8 mouse cellular contexts compared by ENCODE assay signal in genomic region chr3:20155476-20155875, GRCm38 (mm10). TPM values are rescaled to one million over a fixed set of nuclear protein-coding genes. Genes with fewer than 3 reads are reported as not detected.
DNase-seq lines count a peak whose midpoint lies in the region; ATAC-seq lines count a peak whose summit lies in the region.

No protein-coding gene starts in this region.

- DNase-seq in heart, adult 9 months (ENCODE audit: low spot score in 2 of 2) = no peak
- no peak for DNase-seq in thymus, postnatal 0 days (ENCODE audit: low spot score)
- no peak for DNase-seq in kidney, postnatal 4 days
- no peak for DNase-seq in thymus, adult 18-20 months

- ATAC-seq in heart, embryonic 16.5 days (replicated peaks; ENCODE audit: extremely low read depth, insufficient read depth, low FRiP score) = no peak
- ATAC-seq in embryonic facial prominence, embryonic 12.5 days (ENCODE audit: insufficient number of reproducible peaks, insufficient read depth, low FRiP score, low TSS enrichment) = no peak
- no peak for ATAC-seq in intestine, embryonic 16.5 days
- no peak for ATAC-seq in midbrain, embryonic 15.5 days (replicated peaks)

- H3K4me1 ChIP-seq in heart, embryonic 16.5 days (ENCODE audit: control insufficient read depth, insufficient read depth, low read length) = peaks cover 5% of the 10 kb centered on the region; the same call in 1 of the 2 replicates
- H3K4me1 ChIP-seq in embryonic facial prominence, embryonic 12.5 days = no peaks in the 10 kb centered on the region
- peaks cover 3% of the 10 kb centered on the region; the same call in 1 of the 2 replicates for H3K4me1 ChIP-seq in intestine, embryonic 16.5 days (ENCODE audit: control insufficient read depth, insufficient read depth, low read length)
- 0 out of 2 replicates have a peak, but pooled peaks cover 7% of the 10 kb centered on the region for H3K4me1 ChIP-seq in midbrain, embryonic 15.5 days

- H3K36me3 ChIP-seq in heart, embryonic 16.5 days (ENCODE audit: control insufficient read depth, insufficient read depth) = no peaks in the 10 kb centered on the region
- no peaks in the 10 kb centered on the region for H3K36me3 ChIP-seq in embryonic facial prominence, embryonic 12.5 days
- no peaks in the 10 kb centered on the region for H3K36me3 ChIP-seq in intestine, embryonic 16.5 days (ENCODE audit: control insufficient read depth, insufficient read depth, low read length)
- no peaks in the 10 kb centered on the region for H3K36me3 ChIP-seq in midbrain, embryonic 15.5 days (replicated peaks)

- H3K4me3 ChIP-seq in heart, embryonic 16.5 days (ENCODE audit: low read length) = peak overlapping the region; percentile 84
- no peak overlapping the region; the same call in 1 of the 2 replicates for H3K4me3 ChIP-seq in embryonic facial prominence, embryonic 12.5 days
- H3K4me3 ChIP-seq in intestine, embryonic 16.5 days (ENCODE audit: low read length) = peak overlapping the region; percentile 87
- H3K4me3 ChIP-seq in midbrain, embryonic 15.5 days = peak overlapping the region; percentile 81

- WGBS in heart, embryonic 16.5 days = 67% methylated on average over 6 of the region's 6 CpGs
- WGBS in embryonic facial prominence, embryonic 12.5 days = 86% methylated on average over 6 of the region's 6 CpGs
- 82% methylated on average over 6 of the region's 6 CpGs for WGBS in intestine, embryonic 16.5 days
- WGBS in midbrain, embryonic 15.5 days = 84% methylated on average over 6 of the region's 6 CpGs

- peak overlapping the region; percentile 95 for H3K27ac ChIP-seq in heart, embryonic 16.5 days (ENCODE audit: low read length)
- H3K27ac ChIP-seq in embryonic facial prominence, embryonic 12.5 days = no peak overlapping the region
- H3K27ac ChIP-seq in intestine, embryonic 16.5 days (ENCODE audit: low read length) = no peak overlapping the region
- H3K27ac ChIP-seq in midbrain, embryonic 15.5 days = no peak overlapping the region

- H3K4me2 ChIP-seq in heart, embryonic 16.5 days (ENCODE audit: low read depth, low read length) = peak overlapping the region; percentile 80
- peak overlapping the region; percentile 89 for H3K4me2 ChIP-seq in embryonic facial prominence, embryonic 12.5 days (replicated peaks)
- peak overlapping the region; percentile 88; the same call in 1 of the 2 replicates for H3K4me2 ChIP-seq in intestine, embryonic 16.5 days (ENCODE audit: low read depth, low read length)
- H3K4me2 ChIP-seq in midbrain, embryonic 15.5 days = peak overlapping the region; percentile 96

- H3K27me3 ChIP-seq in heart, embryonic 16.5 days (ENCODE audit: control insufficient read depth, insufficient read depth, low read length) = no peaks in the 10 kb centered on the region
- H3K27me3 ChIP-seq in embryonic facial prominence, embryonic 12.5 days = no peaks in the 10 kb centered on the region
- H3K27me3 ChIP-seq in intestine, embryonic 16.5 days (replicated peaks; ENCODE audit: control insufficient read depth, insufficient read depth, low read length) = no peaks in the 10 kb centered on the region
- H3K27me3 ChIP-seq in midbrain, embryonic 15.5 days (replicated peaks) = no peaks in the 10 kb centered on the region

- H3K9ac ChIP-seq in heart, embryonic 16.5 days (ENCODE audit: low read length) = peak overlapping the region; percentile 96
- no peak overlapping the region for H3K9ac ChIP-seq in embryonic facial prominence, embryonic 12.5 days
- H3K9ac ChIP-seq in intestine, embryonic 16.5 days (ENCODE audit: low read depth, low read length) = no peak overlapping the region
- H3K9ac ChIP-seq in midbrain, embryonic 15.5 days = no peak overlapping the region

- peaks cover 9% of the 10 kb centered on the region for H3K9me3 ChIP-seq in heart, embryonic 16.5 days (replicated peaks; ENCODE audit: control insufficient read depth, low read length)
- H3K9me3 ChIP-seq in embryonic facial prominence, embryonic 12.5 days = 0 out of 2 replicates have a peak, but pooled peaks cover 3% of the 10 kb centered on the region
- H3K9me3 ChIP-seq in intestine, embryonic 16.5 days (ENCODE audit: control insufficient read depth, low read length) = no peaks in the 10 kb centered on the region
- no peaks in the 10 kb centered on the region; the same call in 1 of the 2 replicates for H3K9me3 ChIP-seq in midbrain, embryonic 15.5 days

RNA-seq across cellular contexts. Expression of gene Gyg, which starts 0.4 kb away (rescaled TPM):
- 457 and 496 TPM in 2 replicates for polyA plus RNA-seq in heart, embryonic 16.5 days (2015; fragmentation: Nextera tagmentation; extraction: Ambion mirVana)
- 36.6 and 40.1 TPM in 2 replicates for polyA plus RNA-seq in embryonic facial prominence, embryonic 12.5 days (2016; fragmentation: Nextera tagmentation; extraction: Ambion mirVana)
- 47.6 and 51.3 TPM in 2 replicates for polyA plus RNA-seq in intestine, embryonic 16.5 days (2015; fragmentation: Nextera tagmentation; extraction: Ambion mirVana)
- polyA plus RNA-seq in midbrain, embryonic 15.5 days (2015; fragmentation: Nextera tagmentation; extraction: Ambion mirVana) = 47.3 and 48.5 TPM in 2 replicates
- polyA plus RNA-seq in thymus, postnatal 0 days (2015; fragmentation: Nextera tagmentation; extraction: Ambion mirVana) = 56.1 and 58.1 TPM in 2 replicates
